Mouse (Mus musculus): ENCODE data around the gene Cdk6. TPM values are rescaled to one million over a fixed set of nuclear protein-coding genes. Genes with fewer than 3 reads are reported as not detected.
"Not testable (repeated sequence)": the region's sequence is repeated elsewhere in the genome, so short reads cannot be mapped to it uniquely, and the experiment has no call there.

Gene Cdk6
- polyA plus RNA-seq, 1 experiment from 2014 or later: 15.3 TPM

- Histone ChIP-seq H3K36me3 (ENCODE audit: control insufficient read depth, insufficient read depth, low read length) (no peaks in the 10 kb centered on the region), H3K4me3 (ENCODE audit: low read depth, low read length) (no peak overlapping the region), H3K9me3 (ENCODE audit: control insufficient read depth, low read length) (no peaks in the 10 kb centered on the region), H3K27me3 (ENCODE audit: control insufficient read depth, insufficient read depth, low read length) (no peaks in the 10 kb centered on the region), H3K4me2 (no peak overlapping the region), H3K4me1 (ENCODE audit: control insufficient read depth, insufficient read depth, low read length) (peaks cover 3% of the 10 kb centered on the region), H3K27ac (ENCODE audit: low read depth, low read length) (peak overlapping the region; percentile 48; the same call in 1 of the 2 replicates), H3K9ac (ENCODE audit: low read length) (no peak overlapping the region)
- 39% methylated on average over 6 of the region's 6 CpGs for WGBS
- ATAC-seq (ENCODE audit: low FRiP score) (peak; percentile 85), DNase-seq (ENCODE audit: low spot score, missing footprints) (peak; percentile 88)
Observed at GRCm38 (mm10) chr5:3395020-3395419, 53.7 kb downstream of the Cdk6 start.

- H3K9me3 ChIP-seq (ENCODE audit: control insufficient read depth, low read length): no peaks in the 10 kb centered on the region
- no peak overlapping the region for H3K27ac ChIP-seq (ENCODE audit: low read depth, low read length)
- no peak overlapping the region for H3K4me2 ChIP-seq
- H3K9ac ChIP-seq (ENCODE audit: low read length): no peak overlapping the region
- WGBS: 97% methylated on average over 6 of the region's 6 CpGs
- ATAC-seq (ENCODE audit: low FRiP score): no peak
- H3K4me1 ChIP-seq (ENCODE audit: control insufficient read depth, insufficient read depth, low read length): peaks cover 3% of the 10 kb centered on the region
- no peak overlapping the region for H3K4me3 ChIP-seq (ENCODE audit: low read depth, low read length)
- no peaks in the 10 kb centered on the region for H3K36me3 ChIP-seq (ENCODE audit: control insufficient read depth, insufficient read depth, low read length)
- H3K27me3 ChIP-seq (ENCODE audit: control insufficient read depth, insufficient read depth, low read length): no peaks in the 10 kb centered on the region
- DNase-seq (ENCODE audit: low spot score, missing footprints): no peak
Observed at GRCm38 (mm10) chr5:3396214-3396613, 54.9 kb downstream of the Cdk6 start.

GRCm38 (mm10) chr5:3396910-3397575 is 55.8 kb downstream of the Cdk6 start:
- Histone ChIP-seq H3K27me3 (ENCODE audit: control insufficient read depth, insufficient read depth, low read length) (no peaks in the 10 kb centered on the region), H3K9ac (ENCODE audit: low read length) (no peak overlapping the region), H3K4me3 (ENCODE audit: low read depth, low read length) (no peak overlapping the region), H3K27ac (ENCODE audit: low read depth, low read length) (no peak overlapping the region), H3K4me2 (no peak overlapping the region), H3K4me1 (ENCODE audit: control insufficient read depth, insufficient read depth, low read length) (peaks cover 3% of the 10 kb centered on the region), H3K36me3 (ENCODE audit: control insufficient read depth, insufficient read depth, low read length) (no peaks in the 10 kb centered on the region), H3K9me3 (ENCODE audit: control insufficient read depth, low read length) (no peaks in the 10 kb centered on the region)
- no peak for ATAC-seq (ENCODE audit: low FRiP score)
- WGBS: 81% methylated on average over 11 of the region's 11 CpGs
- no peak for DNase-seq (ENCODE audit: low spot score, missing footprints)

- no peaks in the 10 kb centered on the region for H3K9me3 ChIP-seq (ENCODE audit: control insufficient read depth, low read length)
- no peak overlapping the region for H3K9ac ChIP-seq (ENCODE audit: low read length)
- no peak for DNase-seq (ENCODE audit: low spot score, missing footprints)
- H3K4me1 ChIP-seq (ENCODE audit: control insufficient read depth, insufficient read depth, low read length): peaks cover 2% of the 10 kb centered on the region
- H3K27me3 ChIP-seq (ENCODE audit: control insufficient read depth, insufficient read depth, low read length): no peaks in the 10 kb centered on the region
- 73% methylated on average over 7 of the region's 7 CpGs for WGBS
- no peaks in the 10 kb centered on the region for H3K36me3 ChIP-seq (ENCODE audit: control insufficient read depth, insufficient read depth, low read length)
- no peak overlapping the region for H3K27ac ChIP-seq (ENCODE audit: low read depth, low read length)
- no peak for ATAC-seq (ENCODE audit: low FRiP score)
- no peak overlapping the region for H3K4me2 ChIP-seq
- no peak overlapping the region for H3K4me3 ChIP-seq (ENCODE audit: low read depth, low read length)
Observed at GRCm38 (mm10) chr5:3399784-3400494, 58.7 kb downstream of the Cdk6 start.

GRCm38 (mm10) chr5:3405102-3405501 is 63.8 kb downstream of the Cdk6 start:
- Histone ChIP-seq H3K4me2 (no peak overlapping the region), H3K36me3 (ENCODE audit: control insufficient read depth, insufficient read depth, low read length) (no peaks in the 10 kb centered on the region), H3K27ac (ENCODE audit: low read depth, low read length) (no peak overlapping the region), H3K4me3 (ENCODE audit: low read depth, low read length) (no peak overlapping the region), H3K4me1 (ENCODE audit: control insufficient read depth, insufficient read depth, low read length) (no peaks in the 10 kb centered on the region), H3K9ac (ENCODE audit: low read length) (no peak overlapping the region), H3K27me3 (ENCODE audit: control insufficient read depth, insufficient read depth, low read length) (no peaks in the 10 kb centered on the region), H3K9me3 (ENCODE audit: control insufficient read depth, low read length) (no peaks in the 10 kb centered on the region)
- ATAC-seq (ENCODE audit: low FRiP score) (no peak), DNase-seq (ENCODE audit: low spot score, missing footprints) (no peak)
- 73% methylated on average over 6 of the region's 6 CpGs for WGBS

- no peak for ATAC-seq (ENCODE audit: low FRiP score)
Observed at GRCm38 (mm10) chr5:3405503-3405902, 64.2 kb downstream of the Cdk6 start.

GRCm38 (mm10) chr5:3407926-3408325 is 66.6 kb downstream of the Cdk6 start:
- no peak overlapping the region for H3K9ac ChIP-seq (ENCODE audit: low read length)
- no peaks in the 10 kb centered on the region for H3K36me3 ChIP-seq (ENCODE audit: control insufficient read depth, insufficient read depth, low read length)
- H3K4me3 ChIP-seq (ENCODE audit: low read depth, low read length): no peak overlapping the region
- no peaks in the 10 kb centered on the region for H3K27me3 ChIP-seq (ENCODE audit: control insufficient read depth, insufficient read depth, low read length)
- WGBS: 91% methylated on average over 9 of the region's 9 CpGs
- H3K9me3 ChIP-seq (ENCODE audit: control insufficient read depth, low read length): no peaks in the 10 kb centered on the region
- H3K4me2 ChIP-seq: no peak overlapping the region
- no peak for ATAC-seq (ENCODE audit: low FRiP score)
- H3K27ac ChIP-seq (ENCODE audit: low read depth, low read length): no peak overlapping the region
- no peaks in the 10 kb centered on the region for H3K4me1 ChIP-seq (ENCODE audit: control insufficient read depth, insufficient read depth, low read length)
- DNase-seq (ENCODE audit: low spot score, missing footprints): no peak

More at GRCm38 (mm10) chr5:3405503-3405902, 64.2 kb downstream of the Cdk6 start:
- H3K9ac ChIP-seq (ENCODE audit: low read length): no peak overlapping the region
- no peaks in the 10 kb centered on the region for H3K36me3 ChIP-seq (ENCODE audit: control insufficient read depth, insufficient read depth, low read length)
- no peak overlapping the region for H3K4me2 ChIP-seq
- no peaks in the 10 kb centered on the region for H3K4me1 ChIP-seq (ENCODE audit: control insufficient read depth, insufficient read depth, low read length)
- DNase-seq (ENCODE audit: low spot score, missing footprints): no peak
- WGBS: 77% methylated on average over 6 of the region's 6 CpGs
- no peak overlapping the region for H3K4me3 ChIP-seq (ENCODE audit: low read depth, low read length)
- no peaks in the 10 kb centered on the region for H3K9me3 ChIP-seq (ENCODE audit: control insufficient read depth, low read length)
- no peaks in the 10 kb centered on the region for H3K27me3 ChIP-seq (ENCODE audit: control insufficient read depth, insufficient read depth, low read length)
- no peak overlapping the region for H3K27ac ChIP-seq (ENCODE audit: low read depth, low read length)

GRCm38 (mm10) chr5:3418183-3418582 is 76.9 kb downstream of the Cdk6 start:
- WGBS: 96% methylated on average over 1 of the region's 1 CpGs
- H3K27me3 ChIP-seq (ENCODE audit: control insufficient read depth, insufficient read depth, low read length); H3K4me1 ChIP-seq (ENCODE audit: control insufficient read depth, insufficient read depth, low read length); ATAC-seq (ENCODE audit: low FRiP score); H3K9me3 ChIP-seq (ENCODE audit: control insufficient read depth, low read length); DNase-seq (ENCODE audit: low spot score, missing footprints); H3K4me2 ChIP-seq; H3K36me3 ChIP-seq (ENCODE audit: control insufficient read depth, insufficient read depth, low read length); H3K27ac ChIP-seq (ENCODE audit: low read depth, low read length); H3K9ac ChIP-seq (ENCODE audit: low read length); H3K4me3 ChIP-seq (ENCODE audit: low read depth, low read length): not testable (repeated sequence)

- Histone ChIP-seq H3K36me3 (ENCODE audit: control insufficient read depth, insufficient read depth, low read length) (no peaks in the 10 kb centered on the region), H3K27me3 (ENCODE audit: control insufficient read depth, insufficient read depth, low read length) (no peaks in the 10 kb centered on the region), H3K9ac (ENCODE audit: low read length) (no peak overlapping the region), H3K4me1 (ENCODE audit: control insufficient read depth, insufficient read depth, low read length) (no peaks in the 10 kb centered on the region), H3K4me3 (ENCODE audit: low read depth, low read length) (no peak overlapping the region), H3K27ac (ENCODE audit: low read depth, low read length) (no peak overlapping the region), H3K4me2 (no peak overlapping the region), H3K9me3 (ENCODE audit: control insufficient read depth, low read length) (no peaks in the 10 kb centered on the region)
- DNase-seq (ENCODE audit: low spot score, missing footprints) (no peak), ATAC-seq (ENCODE audit: low FRiP score) (no peak)
- 88% methylated on average over 10 of the region's 10 CpGs for whole genome bisulfite sequencing
Observed at GRCm38 (mm10) chr5:3420094-3420831, 79.0 kb downstream of the Cdk6 start.
